Mouse (Mus musculus) hindbrain, embryonic 16.5 days (tissue): ENCODE data around the gene Acp2. TPM values are rescaled to one million over a fixed set of nuclear protein-coding genes. Genes with fewer than 3 reads are reported as not detected.

ENCODE experiments used
- ATAC-seq: fragments of 200-750 bp; cut with Nextera tagmentation; 2 replicates; pipeline ENCODE4 v1.8.0; 2017; ENCODE audit warnings: moderate TSS enrichment, moderate library complexity
- H3K27ac ChIP-seq: fragments of 300-500 bp; sonication (generic); 2 replicates; pipeline ENCODE4 v1.5.1; 2014; ENCODE audit warnings: low read depth, mild to moderate bottlenecking, control low read depth, low read length, moderate library complexity
- H3K27me3 ChIP-seq: fragments of 300-500 bp; sonication (generic); replicated peaks from 2 replicates; pipeline ENCODE4 v1.6.1; 2014; ENCODE audit warnings: low read length; ENCODE audit not compliant: control insufficient read depth, insufficient read depth
- H3K36me3 ChIP-seq: fragments of 300-500 bp; sonication (generic); 2 replicates; pipeline ENCODE4 v1.6.1; 2014; ENCODE audit warnings: mild to moderate bottlenecking, low read length, moderate library complexity, mixed read lengths; ENCODE audit not compliant: control insufficient read depth, insufficient read depth
- H3K4me1 ChIP-seq: fragments of 300-500 bp; sonication (generic); 2 replicates; pipeline ENCODE4 v1.6.1; 2014; ENCODE audit warnings: low read depth, low read length; ENCODE audit not compliant: control insufficient read depth, insufficient read depth
- H3K4me2 ChIP-seq: fragments of 300-500 bp; sonication (generic); 2 replicates; pipeline ENCODE4 v1.6.1; 2014; ENCODE audit warnings: mild to moderate bottlenecking, low read length, control low read depth, moderate library complexity
- H3K4me3 ChIP-seq: fragments of 300-500 bp; sonication (generic); 2 replicates; pipeline ENCODE4 v1.5.1; 2014; ENCODE audit warnings: mild to moderate bottlenecking, low read length, control low read depth, moderate library complexity
- H3K9ac ChIP-seq: fragments of 300-500 bp; sonication (generic); 2 replicates; pipeline ENCODE4 v1.6.1; 2014; ENCODE audit warnings: low read depth, mild to moderate bottlenecking, control low read depth, low read length, moderate library complexity
- H3K9me3 ChIP-seq: fragments of 300-500 bp; sonication (generic); 2 replicates; pipeline ENCODE4 v1.6.1; 2014; ENCODE audit warnings: mild to moderate bottlenecking, low read length, moderate library complexity; ENCODE audit not compliant: control insufficient read depth
- WGBS: fragments of 180-500 bp; shearing (Covaris S2); extraction: QIAGEN DNeasy Blood & Tissue Kit; methylation state at CpG from one replicate; pipeline ENCODE4 v1.1.7; 2014; 5-methylcytosine and 5-hydroxymethylcytosine counted together
- polyA plus RNA-seq: library from polyadenylated mRNA; unstranded; fragments of >200 nt; fragmentation: Nextera tagmentation; extraction: Ambion mirVana; gene quantifications from 2 replicates; pipeline ENCODE4 v1.2.1, GENCODE M21; 2015

Gene Acp2
- polyA plus RNA-seq, 1 experiment from 2014 or later, result 38.6 TPM

DNA sequence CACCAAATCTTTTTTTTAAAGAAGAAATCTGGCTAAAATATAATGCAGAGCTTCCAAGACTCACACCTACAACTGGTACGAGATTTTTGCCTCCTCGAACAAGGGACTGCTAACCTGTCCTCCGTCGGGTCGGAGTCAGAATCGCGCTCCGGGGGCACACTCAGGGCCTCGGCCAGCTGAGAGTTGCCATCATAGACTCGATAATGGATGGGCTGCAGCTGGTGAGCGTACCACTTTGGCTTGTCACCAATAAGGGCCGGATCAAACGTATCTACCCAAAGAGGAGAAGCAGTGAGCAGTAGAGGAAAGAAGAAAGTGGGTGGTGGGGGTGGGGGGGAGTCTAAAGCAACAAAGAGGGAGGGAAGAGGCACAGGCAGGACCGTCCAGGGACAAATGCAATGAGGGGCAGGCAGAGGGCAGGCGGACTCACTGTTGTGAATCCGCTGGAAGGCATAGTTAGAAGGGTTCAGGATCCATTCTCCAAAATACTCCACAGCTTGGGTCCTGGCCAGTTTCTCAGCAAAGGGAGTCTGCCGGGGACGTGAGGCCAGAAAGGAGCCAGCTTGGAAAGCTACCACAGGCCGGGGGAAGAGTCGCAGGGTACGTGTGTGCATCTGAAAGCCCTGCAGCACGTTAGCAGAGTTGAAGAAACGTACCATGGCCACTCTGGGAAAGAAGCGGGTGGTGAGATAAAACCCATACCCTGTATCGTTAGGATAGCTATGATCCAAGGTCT is 32.9 kb upstream of the Acp2 start:
- Histone ChIP-seq H3K4me3 (no peak overlapping the region), H3K9ac (no peak overlapping the region), H3K4me2 (no peak overlapping the region), H3K27ac (no peak overlapping the region), H3K4me1 (no peaks in the 10 kb centered on the region), H3K27me3 (no peaks in the 10 kb centered on the region), H3K36me3 (peaks cover 43% of the 10 kb centered on the region), H3K9me3 (no peaks in the 10 kb centered on the region)
- ATAC-seq, result no peak
- WGBS, result 84% methylated on average over 25 of the region's 25 CpGs

DNA sequence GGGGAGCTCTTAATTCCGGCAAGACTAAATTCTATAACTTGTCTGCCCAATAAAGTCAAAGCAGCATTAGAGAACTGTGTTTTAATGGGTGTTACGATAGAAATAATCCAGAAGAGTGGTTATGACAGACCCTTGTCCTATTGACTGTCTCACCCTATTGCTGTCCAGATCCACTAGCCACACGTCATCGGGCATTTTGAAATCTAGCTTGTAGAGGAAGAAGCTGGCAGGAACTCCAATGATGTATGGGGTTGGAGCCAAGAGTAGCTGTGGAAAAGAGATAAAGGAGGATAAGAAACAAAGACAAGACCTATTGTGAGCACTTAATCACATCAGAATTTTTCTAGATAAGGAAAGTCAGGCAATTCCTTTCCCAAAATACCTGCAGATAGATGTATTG is 27.2 kb upstream of the Acp2 start:
- H3K27ac ChIP-seq, result no peak overlapping the region
- H3K4me2 ChIP-seq, result no peak overlapping the region
- 88% methylated on average over 4 of the region's 4 CpGs for WGBS
- no peak for ATAC-seq
- H3K36me3 ChIP-seq, result peaks cover 28% of the 10 kb centered on the region
- peaks cover 3% of the 10 kb centered on the region; the same call in 1 of the 2 replicates for H3K4me1 ChIP-seq
- H3K9me3 ChIP-seq, result no peaks in the 10 kb centered on the region
- H3K9ac ChIP-seq, result no peak overlapping the region
- H3K27me3 ChIP-seq, result no peaks in the 10 kb centered on the region
- H3K4me3 ChIP-seq, result no peak overlapping the region

DNA sequence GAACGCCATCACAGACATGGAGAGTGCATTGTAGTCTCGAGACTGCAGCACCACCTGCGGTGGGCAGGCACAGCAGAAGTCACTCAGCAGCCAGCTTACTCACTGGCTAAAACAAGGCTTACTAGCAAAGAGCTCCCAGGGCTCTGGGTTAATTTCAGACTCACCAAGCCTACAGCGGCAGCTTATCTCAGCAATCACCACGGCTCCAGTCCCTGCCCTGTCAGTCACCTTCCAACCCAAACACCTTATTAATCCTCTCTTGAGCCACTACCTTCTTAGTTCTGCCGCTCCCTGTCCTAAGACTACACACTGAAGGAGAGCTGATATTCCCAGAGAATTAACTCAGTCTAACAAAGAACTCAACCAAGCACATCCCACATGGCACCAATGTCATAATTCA is 26.5 kb upstream of the Acp2 start:
- Histone ChIP-seq H3K36me3 (peaks cover 26% of the 10 kb centered on the region), H3K4me2 (no peak overlapping the region), H3K27me3 (no peaks in the 10 kb centered on the region), H3K9ac (no peak overlapping the region), H3K27ac (no peak overlapping the region), H3K4me1 (peaks cover 10% of the 10 kb centered on the region), H3K9me3 (no peaks in the 10 kb centered on the region), H3K4me3 (no peak overlapping the region)
- WGBS, result 78% methylated on average over 6 of the region's 6 CpGs
- no peak for ATAC-seq

DNA sequence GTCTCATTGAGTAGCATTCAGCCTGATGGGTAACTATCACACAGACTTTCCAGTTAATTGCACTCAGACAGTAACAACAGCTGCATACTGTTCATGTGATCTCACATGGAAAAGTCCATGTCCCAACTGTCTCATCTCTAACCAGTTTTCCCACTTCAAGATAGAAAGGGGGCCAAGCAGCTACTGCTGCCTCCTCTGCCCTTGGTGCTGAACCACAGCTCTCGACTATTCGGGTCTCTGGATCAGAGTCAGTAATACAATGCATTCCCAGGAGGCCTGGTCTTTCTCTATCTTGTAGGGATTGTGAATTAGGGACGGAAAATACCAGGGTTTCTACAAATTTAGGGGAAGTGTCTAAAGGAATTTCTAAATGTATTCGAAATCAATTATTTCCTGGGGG is 22.9 kb upstream of the Acp2 start:
- Histone ChIP-seq H3K4me3 (no peak overlapping the region), H3K9me3 (no peaks in the 10 kb centered on the region), H3K9ac (no peak overlapping the region), H3K36me3 (peaks cover 11% of the 10 kb centered on the region), H3K27me3 (no peaks in the 10 kb centered on the region), H3K4me1 (peaks cover 22% of the 10 kb centered on the region), H3K27ac (no peak overlapping the region), H3K4me2 (no peak overlapping the region)
- ATAC-seq, result no peak
- WGBS, result 37% methylated on average over 4 of the region's 4 CpGs

DNA sequence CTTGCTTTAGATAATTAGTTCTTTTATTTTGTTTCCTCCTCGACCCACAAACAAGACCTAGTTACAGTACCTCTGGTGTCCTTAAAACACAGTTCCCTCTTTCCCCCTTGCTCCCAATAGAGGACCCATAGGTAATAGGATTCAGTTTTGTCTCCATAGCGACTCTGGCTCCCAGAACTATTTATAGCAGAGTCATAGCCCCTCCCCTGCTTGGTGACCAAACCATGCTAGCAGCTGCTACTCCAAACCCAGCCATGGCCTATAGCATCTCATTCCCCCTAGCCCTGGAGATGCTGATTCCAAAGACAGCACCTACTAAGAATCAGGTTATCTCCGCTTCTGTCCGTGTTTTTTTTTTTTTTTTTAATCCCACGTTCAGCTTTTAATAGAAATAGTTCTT is 22.0 kb upstream of the Acp2 start:
- Histone ChIP-seq H3K27ac (no peak overlapping the region), H3K4me2 (peak overlapping the region; percentile 77), H3K9ac (no peak overlapping the region), H3K9me3 (no peaks in the 10 kb centered on the region), H3K36me3 (peaks cover 8% of the 10 kb centered on the region), H3K4me1 (peaks cover 22% of the 10 kb centered on the region), H3K4me3 (no peak overlapping the region), H3K27me3 (no peaks in the 10 kb centered on the region)
- no peak for ATAC-seq
- 68% methylated on average over 5 of the region's 5 CpGs for WGBS

DNA sequence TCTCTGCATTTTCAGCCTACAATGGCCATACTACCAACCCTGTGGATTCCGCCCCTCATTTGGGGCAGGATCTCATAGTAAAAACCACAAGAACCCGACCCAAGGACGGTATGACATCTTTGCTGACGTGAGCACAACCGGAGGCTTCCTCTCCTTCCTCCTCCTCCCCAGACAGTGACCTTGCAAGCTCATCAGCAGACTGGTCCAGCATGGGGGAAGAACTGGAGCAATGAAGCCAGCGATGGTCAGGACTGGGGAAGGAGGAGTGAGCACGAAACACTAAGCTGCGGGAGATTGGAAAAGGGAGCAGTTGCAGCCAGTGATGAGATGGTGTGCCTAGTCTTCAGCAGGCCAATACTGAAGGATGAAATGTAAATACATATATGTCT is 20.7 kb upstream of the Acp2 start:
- no peak for ATAC-seq
- Histone ChIP-seq H3K4me3 (peak overlapping the region; percentile 87), H3K4me2 (peak overlapping the region; percentile 77), H3K4me1 (peaks cover 22% of the 10 kb centered on the region), H3K9me3 (no peaks in the 10 kb centered on the region), H3K27me3 (no peaks in the 10 kb centered on the region), H3K36me3 (peaks cover 5% of the 10 kb centered on the region), H3K27ac (peak overlapping the region; percentile 93), H3K9ac (peak overlapping the region; percentile 92)
- 9% methylated on average over 8 of the region's 8 CpGs for WGBS

DNA sequence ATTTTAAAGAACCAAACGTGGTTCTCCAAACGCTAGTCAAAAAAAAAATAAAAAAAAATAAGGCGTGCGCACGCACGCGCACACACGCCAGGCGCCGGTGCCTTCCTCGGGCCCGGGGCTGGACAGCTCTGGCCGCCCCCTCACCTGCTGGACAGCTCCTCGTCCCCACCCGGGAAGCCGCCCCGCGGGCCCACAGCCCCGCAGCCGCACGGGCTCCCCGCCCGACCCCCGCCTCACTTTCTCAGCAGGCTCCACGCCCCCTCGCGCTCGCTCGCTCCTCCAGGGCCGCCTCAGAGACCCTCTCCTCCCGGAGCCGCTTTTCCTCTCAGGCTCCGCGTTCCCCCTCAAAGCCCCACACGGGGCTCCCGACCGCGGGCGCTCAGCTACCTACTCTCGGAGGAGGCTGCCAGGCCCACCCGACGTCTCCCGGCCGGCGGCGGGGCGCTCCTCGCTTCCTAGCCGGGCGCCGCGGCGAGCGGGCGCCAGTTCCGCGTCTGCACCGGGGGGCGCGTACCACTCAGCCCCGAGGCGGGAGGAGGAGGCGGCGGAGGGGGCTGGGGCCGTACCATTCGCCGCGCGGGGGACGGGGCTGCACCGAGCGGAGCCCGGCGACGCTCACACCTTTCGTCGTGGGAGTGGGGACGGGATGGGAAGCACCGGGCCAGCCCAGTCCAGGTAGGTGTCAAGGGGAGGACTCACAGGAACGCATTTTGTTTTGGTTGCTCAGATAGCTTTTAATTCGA is 20.1 kb upstream of the Acp2 start:
- under 1% methylated on average over 73 of the region's 81 CpGs for WGBS

DNA sequence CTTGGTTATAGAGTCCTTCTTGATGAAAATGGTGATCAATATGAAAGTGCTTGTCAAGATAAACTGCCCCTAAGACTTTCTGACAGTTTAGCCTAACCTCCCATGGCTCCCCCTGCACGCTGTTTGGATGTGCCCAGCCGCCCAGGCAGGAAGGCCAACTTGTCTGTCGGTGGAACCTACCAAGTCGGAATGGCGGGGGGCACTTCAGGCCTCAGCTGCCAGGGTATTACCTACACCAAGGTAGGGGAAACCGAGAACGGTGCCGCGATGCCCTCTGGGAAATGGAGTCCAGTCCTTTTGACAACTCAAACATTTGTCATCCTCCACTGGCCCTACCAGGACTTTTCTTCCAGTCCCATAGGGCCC is 19.6 kb upstream of the Acp2 start:
- Histone ChIP-seq H3K4me1 (peaks cover 22% of the 10 kb centered on the region), H3K9ac (peak overlapping the region; percentile 92), H3K4me2 (peak overlapping the region; percentile 77), H3K4me3 (peak overlapping the region; percentile 87), H3K27me3 (no peaks in the 10 kb centered on the region), H3K27ac (peak overlapping the region; percentile 93), H3K9me3 (no peaks in the 10 kb centered on the region), H3K36me3 (no peaks in the 10 kb centered on the region)
- 0% methylated on average over 9 of the region's 9 CpGs for WGBS
- peak; percentile 97 for ATAC-seq

More for the DNA sequence above, 20.1 kb upstream of the Acp2 start:
- no peaks in the 10 kb centered on the region for H3K9me3 ChIP-seq
- H3K4me3 ChIP-seq, result peak overlapping the region; percentile 87
- H3K36me3 ChIP-seq, result peaks cover 5% of the 10 kb centered on the region; the same call in 1 of the 2 replicates
- peaks cover 22% of the 10 kb centered on the region for H3K4me1 ChIP-seq
- peak overlapping the region; percentile 92 for H3K9ac ChIP-seq
- peak overlapping the region; percentile 93 for H3K27ac ChIP-seq
- H3K27me3 ChIP-seq, result no peaks in the 10 kb centered on the region
- H3K4me2 ChIP-seq, result peak overlapping the region; percentile 77
- peak; percentile 97 for ATAC-seq

DNA sequence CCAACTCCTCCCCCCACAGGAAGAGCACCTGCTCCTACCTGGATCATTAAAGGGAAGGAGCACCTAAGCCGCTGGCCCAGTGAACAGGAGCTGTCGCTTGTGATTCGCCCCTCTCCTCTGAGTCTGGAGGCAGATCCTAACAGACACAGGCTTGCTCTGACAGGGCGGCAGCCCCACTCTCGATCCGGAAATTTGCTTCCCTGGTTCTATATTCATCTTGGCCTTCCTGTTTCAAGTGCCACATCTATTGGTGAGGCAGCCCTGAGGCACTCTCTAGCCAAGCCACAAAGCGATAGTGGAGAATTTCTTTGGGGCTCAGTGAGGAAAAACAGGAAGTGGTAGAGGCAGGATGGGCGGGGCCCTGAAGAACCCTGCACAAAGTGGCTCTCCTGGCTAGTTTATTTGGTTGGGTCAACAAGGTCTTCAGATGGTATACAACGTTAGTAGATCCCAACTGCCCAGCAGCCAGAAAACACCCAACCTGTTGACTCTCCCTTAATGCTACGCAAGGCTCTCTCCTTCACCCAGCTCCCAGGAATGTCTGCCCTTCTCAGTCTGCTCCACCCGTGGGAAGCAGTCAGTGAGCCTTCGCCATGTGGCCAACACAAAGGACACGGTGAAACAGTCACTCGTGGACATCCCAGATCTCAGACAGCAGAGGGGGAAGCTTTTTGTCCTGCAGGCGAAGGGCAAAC is 18.8 kb upstream of the Acp2 start, which contains the start of gene Madd:
Gene Madd (minus strand): TSS at position 127 of the 695 bp plus-strand sequence.
- peaks cover 22% of the 10 kb centered on the region for H3K4me1 ChIP-seq
- peak; percentile 0; the same call in 1 of the 2 replicates for ATAC-seq
- no peaks in the 10 kb centered on the region for H3K27me3 ChIP-seq
- H3K9ac ChIP-seq, result peak within 1 kb of the TSS; percentile 92
- H3K9me3 ChIP-seq, result no peaks in the 10 kb centered on the region
- H3K4me2 ChIP-seq, result peak within 1 kb of the TSS; percentile 77
- H3K27ac ChIP-seq, result peak within 1 kb of the TSS; percentile 93
- 66% methylated on average over 15 of the region's 15 CpGs for WGBS
- H3K36me3 ChIP-seq, result no peaks in the 10 kb centered on the region
- peak within 1 kb of the TSS; percentile 87 for H3K4me3 ChIP-seq
